Mouse (Mus musculus): ENCODE measurements around the gene Ern2.

- no peak for TF ChIP-seq POLR2A (IDR thresholded peaks at IDR 0.05; ENCODE audit: insufficient read length, low read depth)
- no peak for TF ChIP-seq MAX (IDR thresholded peaks at IDR 0.05; ENCODE audit: low read depth)
- no peak for TF ChIP-seq MYOD1 (IDR thresholded peaks at IDR 0.05; ENCODE audit: control insufficient read depth in 1 of 3, insufficient read length in 2 of 3, low read depth in 2 of 3)
- TF ChIP-seq TCF3 (IDR thresholded peaks at IDR 0.05; ENCODE audit: insufficient read length, low read depth) = no peak
- no peak for TF ChIP-seq REST (IDR thresholded peaks at IDR 0.05; ENCODE audit: insufficient read depth, insufficient read length)
- no peak for TF ChIP-seq TCF12 (IDR thresholded peaks at IDR 0.05; ENCODE audit: insufficient read depth, poor library complexity, severe bottlenecking)
- no peak for TF ChIP-seq E2F4 (IDR thresholded peaks at IDR 0.05; ENCODE audit: insufficient read depth)
- no peak for TF ChIP-seq MYOG (IDR thresholded peaks at IDR 0.05; ENCODE audit: control insufficient read depth in 1 of 3, insufficient read depth in 1 of 3, insufficient read length in 2 of 3, low read depth in 2 of 3)
Observed at GRCm38 (mm10) chr7:122140991-122141390, 45.0 kb downstream of the Ern2 start.

Measured in myocyte (in vitro differentiated cells).